Mouse (Mus musculus) urinary bladder, postnatal 4 days (tissue): ENCODE data around the gene Magi2.

Experiments used
- DNase-seq, 2 experiments: peaks; one replicate each; pipeline ENCODE4 v3.0.0; 2021 to 2022; ENCODE audit warnings: low spot score in 2 of 2

Gene Magi2

DNA sequence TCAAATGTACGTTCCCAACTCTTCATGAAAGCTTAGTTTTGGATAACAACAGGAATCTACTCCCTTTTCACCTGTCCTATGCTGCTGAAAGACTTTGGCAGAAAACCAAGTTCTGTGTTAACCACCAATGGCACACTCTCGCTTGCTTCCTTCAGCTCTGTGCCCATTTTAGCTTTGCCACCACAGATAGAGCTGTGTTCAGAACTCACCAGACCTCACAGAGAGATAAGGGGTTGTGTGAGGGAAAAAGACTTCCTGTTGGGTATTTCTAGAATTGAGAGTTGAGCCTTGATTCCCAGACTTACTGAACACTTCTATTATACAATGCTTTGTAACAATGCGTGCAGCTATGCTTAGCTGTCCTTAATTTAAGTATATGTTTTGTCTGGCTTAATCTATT, 705.3 kb downstream of the Magi2 start:
- DNase-seq = no peak

DNA sequence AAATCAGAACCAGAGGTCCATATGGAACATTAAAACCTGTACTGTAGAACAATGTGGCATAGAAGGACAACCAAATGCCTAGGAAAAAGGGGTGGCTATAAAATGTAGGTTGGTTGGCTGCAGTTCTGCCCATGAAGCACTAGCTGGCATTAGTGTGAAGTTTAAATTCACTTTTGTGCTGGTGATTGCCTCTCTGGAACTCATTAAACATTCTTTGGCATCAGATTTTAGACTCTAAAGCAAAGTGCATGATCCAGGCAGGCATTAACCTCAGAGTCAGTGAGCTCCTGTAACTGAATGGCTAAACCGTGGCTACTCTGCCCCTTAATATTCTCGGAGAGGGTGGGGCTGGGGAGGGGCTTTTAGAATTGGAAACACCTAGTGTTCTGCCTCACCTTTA, 706.4 kb downstream of the Magi2 start:
- DNase-seq = no peak

DNA sequence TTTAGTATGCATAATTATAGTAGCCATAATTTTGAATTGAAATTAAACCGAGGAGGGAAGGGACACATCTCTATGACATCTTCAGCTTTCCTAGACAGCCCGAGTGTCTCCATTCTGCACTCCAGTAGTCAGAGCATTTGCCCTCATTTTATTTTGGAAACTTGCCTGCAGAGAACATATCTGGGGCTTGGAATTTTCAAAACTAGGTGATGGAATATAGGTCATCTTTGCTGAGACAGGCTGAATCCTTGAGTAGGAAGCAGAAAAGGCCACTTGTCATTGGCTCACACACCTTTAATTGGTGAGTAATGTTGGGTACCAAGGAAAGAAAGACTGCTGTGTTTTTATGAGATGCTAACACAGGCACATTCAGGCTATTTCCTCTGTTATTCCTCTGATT, 724.3 kb downstream of the Magi2 start:
- DNase-seq = no peak

DNA sequence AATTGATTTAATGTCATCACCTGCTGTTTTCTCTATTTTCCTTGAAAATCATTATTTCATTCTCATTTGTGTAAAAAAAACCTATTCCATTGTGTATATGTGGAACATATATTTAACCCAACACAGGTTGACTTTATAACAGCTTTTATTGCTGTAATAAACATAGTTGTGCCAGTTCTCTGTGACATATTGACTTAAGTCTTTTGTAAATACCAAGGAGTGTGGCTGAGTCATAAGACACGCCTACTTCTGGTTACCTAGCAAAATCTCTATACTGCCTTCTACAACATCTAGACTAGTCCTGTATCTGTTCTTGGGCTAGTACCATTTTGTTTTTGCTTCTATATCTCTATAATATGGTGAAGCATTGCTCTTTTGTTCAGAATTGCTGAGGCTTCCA, 737.3 kb downstream of the Magi2 start:
- no peak for DNase-seq

DNA sequence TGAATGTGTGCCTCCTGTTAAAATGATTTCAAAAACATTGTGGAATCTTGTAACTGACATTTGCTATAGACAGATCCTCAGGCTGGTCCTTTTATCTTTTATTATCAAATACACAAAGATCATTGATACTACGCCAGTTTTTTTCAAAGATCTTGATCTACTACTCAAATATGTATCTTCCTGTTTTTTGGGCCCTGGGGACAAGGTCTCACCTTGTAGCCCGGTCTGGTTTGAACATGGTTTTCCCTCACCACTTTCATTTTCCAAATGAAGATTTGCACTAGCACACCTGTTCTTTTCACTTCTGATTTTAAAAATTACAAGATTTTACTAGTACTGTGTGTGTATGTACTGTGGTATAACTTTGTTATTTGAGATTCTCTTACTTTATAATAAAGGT, 745.9 kb downstream of the Magi2 start:
- DNase-seq = no peak

DNA sequence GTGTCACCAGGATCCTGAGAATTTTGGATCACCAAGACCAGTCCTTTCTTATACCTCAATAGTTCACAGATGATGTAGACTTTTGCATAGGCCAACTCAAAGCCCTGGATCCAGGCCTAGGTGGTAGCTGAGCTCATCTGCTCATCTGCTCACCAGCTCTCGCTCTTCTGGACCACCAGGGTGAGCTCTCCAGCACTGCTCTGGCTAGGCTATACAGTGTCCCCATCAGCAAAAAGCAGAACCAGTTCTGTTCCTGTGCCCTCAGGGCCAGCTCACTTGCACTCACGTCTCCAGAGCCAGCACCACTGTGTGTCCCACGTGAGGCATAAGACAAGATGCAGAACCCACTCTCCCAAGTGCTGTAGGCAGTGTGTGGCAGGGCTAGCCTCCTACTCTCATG, 747.0 kb downstream of the Magi2 start:
- DNase-seq = no peak

DNA sequence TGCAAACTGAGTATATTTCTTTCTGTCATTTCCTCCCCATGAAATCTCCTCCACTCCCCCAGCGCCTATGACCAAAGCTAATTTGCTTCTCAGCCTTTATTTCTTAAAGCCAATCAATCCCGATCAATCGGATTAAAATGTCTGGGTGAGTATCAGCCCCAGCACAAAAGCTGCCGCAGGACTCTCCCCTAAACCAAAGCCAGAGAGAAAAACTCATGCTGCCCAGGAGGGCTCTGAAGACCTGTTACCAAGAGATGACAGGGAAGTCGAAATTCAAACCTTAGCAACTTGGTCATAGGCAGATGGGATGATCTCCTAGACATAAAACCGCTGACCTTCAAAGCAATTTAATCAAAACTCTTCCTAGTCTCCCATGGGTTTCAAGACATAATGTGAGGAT, 754.7 kb downstream of the Magi2 start:
- no peak for DNase-seq

DNA sequence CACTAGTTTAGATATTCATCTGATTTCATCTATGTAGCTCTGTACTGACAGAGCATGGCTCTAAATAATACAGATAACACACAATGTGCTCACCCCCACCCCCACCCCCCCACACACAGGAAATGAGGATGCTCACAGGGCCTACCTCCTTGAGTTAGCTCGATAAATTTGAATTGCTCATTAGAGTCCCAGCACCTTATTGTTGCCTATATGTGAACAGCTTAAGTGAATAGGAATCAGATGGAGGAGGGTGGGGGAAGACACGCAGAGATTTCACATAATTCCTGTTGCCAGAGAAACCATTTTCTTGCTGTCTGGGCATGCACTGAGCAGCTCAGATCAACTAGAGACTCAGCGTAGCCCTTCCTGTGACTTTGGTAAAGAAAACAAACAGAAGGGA, 755.2 kb downstream of the Magi2 start:
- no peak for DNase-seq

DNA sequence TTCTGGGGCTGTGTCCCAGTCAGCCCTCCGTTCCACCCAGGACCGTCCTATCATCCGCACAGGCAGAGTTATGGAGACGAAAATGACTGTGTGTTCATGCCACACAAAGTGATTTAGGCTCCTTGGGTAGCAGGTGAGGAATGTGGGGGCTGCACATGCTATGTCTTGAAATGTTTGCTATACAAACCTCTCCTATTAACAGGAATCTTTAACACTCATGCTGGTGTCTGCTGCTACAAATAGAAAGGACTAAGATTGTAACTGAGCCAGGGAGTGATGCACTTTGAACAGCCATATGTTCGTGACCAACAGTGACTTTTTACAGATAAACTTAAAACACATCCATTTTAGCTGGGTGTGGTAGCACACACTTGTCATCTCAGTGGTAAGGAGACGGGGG, 772.6 kb downstream of the Magi2 start:
- DNase-seq = no peak

DNA sequence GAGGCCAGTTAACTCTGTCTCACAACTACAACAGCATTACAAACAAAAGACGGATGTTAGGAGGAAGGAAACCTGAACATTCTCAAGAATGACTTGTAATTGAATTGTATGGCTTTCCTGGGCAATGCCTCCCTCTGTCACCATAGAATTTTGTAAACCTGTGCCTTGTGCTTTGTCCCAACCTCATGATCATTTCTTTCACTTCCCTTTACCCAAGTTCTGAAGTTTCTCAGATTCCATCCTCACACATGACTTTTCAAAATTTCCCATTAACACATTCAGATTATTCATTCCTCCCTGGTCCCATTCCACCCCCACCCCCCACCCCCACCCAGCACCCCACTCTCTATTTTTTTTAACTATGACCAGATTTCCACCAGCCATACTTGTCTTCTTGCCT, 773.1 kb downstream of the Magi2 start:
- DNase-seq = no peak

DNA sequence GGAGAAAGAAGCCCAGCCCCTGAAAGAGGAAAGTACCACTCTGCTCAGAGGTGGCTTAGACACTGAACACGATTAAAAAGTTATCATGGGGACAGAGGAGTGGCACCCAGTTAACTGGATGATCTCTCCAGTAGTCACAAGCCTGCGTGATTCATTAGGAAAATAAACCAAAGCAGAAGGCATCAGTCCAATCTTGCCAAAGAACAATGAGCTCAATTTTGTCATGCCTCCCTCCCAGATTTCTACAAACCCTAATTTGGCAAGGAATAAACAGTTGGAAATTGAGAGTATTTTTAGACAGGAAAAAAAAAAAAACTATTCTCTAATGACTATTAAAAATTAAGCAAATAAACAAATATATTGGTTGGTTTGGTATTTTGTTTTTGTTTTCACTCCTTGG, 779.8 kb downstream of the Magi2 start:
- DNase-seq = no peak

DNA sequence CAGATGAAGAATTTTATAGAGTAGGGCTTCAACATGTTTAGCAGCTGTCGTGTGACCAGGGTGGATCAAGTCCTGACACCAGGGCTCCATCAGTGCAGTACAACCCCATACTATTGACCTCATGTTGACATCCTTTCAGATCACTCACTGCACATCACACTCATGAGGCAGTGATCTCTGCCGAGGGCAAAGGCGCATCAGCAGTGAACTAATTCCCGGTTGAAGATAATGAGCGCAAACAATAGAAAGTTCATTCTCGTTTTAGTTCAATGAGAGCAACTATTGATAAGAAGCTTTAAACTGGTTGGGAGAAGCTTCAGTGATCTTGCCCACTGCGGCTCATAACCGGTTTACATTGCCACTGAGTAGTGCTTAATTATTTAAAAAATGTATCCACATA, 780.4 kb downstream of the Magi2 start:
- no peak for DNase-seq

DNA sequence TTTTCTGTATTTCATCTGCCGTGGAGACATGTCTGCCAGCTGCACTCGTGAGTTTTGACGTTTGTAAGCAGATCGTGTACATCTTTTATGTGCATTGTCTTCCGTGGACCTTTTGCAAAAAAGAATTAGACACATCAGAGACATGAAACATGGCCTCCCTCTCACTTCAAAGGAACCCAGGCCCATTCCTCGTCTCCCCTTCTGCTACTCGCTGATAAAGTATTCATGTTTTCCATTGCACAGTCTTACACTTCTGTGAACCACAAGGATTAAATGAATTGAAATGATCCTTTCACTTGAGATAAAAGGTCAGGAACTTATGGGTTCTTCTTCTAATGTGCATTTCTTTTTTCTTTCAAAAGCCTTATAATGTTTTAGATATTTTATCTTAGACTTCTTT, 783.4 kb downstream of the Magi2 start:
- DNase-seq = no peak

DNA sequence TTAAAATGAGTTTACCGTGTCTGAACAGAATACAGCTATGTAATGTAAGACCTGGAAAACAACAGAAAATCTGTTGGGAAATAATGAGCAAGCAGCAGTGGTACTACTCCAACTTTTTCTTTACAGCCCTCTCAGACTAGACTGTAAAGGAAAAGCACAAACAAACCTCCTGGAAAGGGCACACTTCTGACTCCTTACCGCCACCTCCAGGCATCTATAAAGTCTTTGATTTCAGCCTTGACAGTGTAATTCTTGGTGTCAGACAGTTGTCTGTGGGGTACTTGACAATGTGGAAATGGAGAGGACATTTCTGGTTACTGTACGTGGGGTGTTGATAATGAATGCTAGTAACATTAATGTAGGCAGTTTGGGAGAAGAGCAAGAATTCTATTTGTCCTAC, 791.2 kb downstream of the Magi2 start:
- no peak for DNase-seq

DNA sequence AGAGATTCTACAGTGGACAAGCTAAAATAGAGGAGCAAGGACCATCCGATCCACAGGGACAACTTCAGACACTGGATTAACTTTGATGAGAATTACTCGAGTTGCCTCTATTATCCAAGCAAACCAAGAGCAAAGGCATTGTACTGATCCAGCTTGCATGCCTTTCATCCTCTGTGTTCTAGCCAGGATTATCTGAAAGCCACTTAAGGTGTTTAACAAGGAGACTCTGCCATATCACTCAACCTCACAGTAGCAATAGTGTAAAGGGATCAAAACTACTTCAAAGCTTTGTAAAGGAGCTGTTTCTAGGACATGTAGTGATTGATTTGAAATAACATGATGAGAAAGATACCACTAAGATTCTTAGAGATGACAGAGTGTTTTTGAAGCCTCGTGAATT, 819.8 kb downstream of the Magi2 start:
- no peak for DNase-seq

DNA sequence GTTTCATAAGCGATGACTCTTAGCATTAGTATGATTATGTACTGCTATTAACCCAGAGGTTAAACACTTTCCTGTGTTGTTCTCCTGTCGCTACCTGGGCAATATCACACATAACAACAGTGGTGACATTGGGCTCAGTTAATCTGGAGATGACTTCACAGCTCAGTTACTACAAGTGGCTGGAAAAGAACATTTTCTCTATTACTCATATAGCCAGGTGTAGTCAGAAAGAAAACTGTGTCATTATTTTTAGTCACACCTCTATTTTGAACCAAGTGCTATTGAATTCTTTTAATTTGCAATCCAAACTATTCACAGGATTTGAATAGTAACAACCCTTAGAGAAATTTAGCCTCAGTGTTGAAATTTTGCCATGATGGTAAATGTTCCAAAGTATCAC, 821.5 kb downstream of the Magi2 start:
- DNase-seq = no peak

DNA sequence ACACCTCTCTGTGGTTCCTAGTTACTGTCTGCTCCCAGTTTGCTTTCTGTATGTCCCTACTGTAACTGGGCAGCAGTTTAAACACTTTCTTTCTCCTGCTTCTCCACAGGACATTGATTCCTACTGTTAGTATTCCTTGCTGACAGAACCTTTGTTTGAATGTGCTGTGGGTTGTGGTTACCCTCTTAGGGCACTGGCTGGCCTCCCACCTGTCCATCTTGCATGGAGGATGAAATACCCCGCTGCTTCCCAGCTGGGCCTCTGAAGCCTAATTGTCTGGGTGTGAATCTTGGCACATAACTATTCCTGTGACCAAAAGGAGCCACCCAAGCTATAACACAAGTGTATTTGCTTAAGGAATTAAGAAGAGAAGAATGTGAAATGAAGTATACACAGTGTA, 823.4 kb downstream of the Magi2 start:
- no peak for DNase-seq

DNA sequence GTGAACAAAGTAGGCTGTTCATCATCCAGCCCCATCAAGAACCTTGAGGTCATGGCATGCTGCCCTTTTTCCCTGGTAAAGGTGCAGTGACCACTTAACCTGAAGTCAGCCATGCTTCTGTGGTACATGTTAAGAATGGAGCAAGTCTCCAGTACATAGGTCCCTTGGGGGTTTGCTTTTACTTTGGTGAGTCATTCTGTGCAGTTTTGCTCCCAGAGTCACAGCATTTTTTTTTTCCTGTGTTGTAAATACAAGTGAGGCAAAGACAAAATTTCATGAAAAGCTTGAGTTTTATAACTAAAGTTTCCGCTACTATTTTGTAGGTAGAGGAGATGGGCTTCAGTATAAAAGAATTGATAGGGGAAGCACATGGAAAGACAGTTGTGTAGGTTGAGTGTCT, 828.2 kb downstream of the Magi2 start:
- no peak for DNase-seq

DNA sequence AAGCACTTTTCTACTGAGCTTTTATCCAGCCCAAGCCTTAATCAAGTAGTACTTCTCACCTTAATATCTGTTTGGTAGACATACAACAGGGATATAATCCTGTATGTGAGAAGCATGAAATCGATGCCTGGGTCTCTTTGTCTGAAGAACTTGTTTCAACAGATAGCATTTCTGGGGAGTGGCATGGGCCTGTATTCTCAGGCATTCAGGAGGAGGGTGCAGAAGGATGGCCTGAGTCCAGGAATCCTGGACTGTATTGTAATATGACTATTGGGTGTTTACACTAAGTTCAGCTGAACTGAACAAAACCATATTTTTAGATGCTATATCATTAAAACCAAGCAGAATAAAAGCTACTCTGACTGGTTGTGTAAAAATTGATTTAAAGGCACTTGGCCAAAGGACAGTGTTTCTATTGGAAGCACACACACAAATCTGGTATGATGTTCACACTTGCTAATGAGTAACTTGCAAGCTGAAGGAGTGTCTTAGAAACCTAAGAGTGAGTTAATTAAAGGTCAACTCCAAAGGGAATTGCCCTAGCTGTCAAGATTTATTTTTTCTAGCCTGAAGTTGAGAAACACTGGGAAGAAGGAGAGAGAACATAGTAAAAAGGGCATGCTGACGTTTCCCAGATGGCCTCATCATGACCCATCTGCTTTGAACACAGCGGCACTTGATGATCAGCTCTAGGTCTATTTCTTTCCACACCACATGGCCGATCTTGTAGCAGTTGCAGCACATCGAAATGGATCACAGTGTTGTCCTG, 829.4 kb downstream of the Magi2 start:
- DNase-seq = no peak

DNA sequence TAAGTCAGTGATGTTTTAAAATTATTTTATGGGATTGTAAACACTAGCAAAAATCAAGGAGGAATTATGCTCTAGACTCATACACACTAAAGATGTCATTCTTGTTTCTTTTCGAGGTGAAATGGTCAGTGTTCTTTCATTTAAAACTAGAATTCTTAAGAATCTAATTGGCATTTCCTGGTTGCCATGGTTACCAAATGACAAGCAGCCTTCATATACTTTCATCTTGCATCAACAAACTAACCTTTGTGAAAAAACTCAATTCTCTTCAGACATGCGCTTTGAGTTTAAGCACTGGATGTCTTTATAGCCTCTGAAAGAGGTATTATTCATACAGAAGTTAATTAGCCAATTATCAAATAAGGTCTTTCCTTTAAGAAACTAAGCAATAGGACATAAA, 830.0 kb downstream of the Magi2 start:
- DNase-seq = no peak

DNA sequence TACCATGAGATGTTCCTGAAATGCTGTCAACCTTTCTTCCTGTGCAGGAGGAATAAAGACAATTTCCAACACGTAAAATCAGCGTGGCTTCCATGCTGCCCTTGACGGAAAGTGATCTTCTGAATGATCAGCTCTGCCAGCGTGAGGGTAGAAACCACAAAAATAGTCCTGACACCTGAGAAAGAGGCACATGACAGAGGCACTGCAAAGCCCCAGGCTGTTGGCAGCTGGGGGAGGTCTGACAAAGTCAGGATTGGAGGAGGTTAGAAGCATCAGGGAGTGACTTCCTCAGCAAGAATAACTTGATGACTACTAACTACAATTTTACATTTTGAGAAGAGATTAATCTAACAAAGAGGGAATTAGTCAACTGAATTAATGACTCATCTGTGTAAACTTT, 835.2 kb downstream of the Magi2 start:
- no peak for DNase-seq

DNA sequence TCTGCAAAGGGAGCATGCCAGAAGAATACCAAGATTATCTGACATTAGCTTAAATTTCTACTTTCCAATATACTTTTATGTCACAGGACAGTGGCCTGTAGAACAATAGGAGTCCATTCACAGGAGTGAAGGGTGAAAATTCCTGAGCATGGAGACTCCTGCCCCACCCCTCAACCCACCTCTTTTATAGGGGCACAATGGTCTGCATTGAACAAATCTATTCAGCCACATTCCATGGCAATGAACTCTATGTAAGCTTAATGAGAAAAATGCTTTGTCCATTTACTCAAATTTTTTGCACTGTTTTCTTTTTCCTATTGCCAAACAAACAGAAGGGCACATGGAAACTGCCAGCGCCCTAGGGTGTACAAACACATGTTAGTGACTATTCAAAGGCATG, 838.2 kb downstream of the Magi2 start:
- no peak for DNase-seq

DNA sequence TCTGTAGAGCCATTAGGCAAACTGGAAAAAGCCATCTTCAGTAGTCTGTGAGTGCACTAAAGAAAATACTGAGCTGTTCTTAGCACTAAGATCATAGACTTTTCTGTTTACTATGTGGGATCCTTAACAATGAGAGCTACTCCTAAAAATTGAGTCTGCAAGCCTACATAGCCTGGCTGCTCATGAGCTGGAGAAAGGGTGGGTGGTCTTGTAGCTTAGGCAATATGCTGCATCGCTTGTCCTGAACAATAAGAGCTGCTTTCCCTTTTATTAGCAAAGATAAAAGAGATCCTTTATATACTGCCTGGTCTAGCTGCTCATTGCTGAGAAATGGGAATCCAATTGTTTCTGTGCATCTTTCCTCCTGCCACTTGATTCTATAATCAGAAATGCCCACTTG, 841.7 kb downstream of the Magi2 start:
- DNase-seq = no peak

DNA sequence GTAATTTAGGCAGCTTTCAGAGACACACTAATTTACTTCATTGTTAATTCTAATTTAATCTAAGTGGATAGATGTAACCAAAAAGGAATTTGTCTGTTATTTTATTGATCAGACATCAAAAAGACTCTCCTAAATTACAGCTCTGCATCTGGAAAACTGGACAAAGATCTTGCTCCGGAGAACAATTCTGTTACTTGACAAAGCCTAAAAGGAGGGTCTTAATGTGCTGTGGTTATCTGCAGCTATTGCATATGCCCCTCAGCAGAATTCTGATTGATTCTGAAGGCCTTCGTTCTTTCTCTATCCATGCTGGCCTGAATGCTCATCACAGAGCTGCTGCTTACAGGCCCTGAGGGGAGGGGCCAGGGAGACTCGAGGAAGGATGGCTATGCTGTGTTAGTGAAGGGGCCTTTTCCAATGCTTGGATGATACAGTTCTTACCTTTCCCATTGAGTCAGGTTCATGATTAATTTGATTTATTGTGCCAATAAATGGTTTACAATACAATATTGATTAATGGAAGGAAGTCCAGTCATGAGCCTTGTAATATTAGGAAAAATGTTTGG, 842.2 kb downstream of the Magi2 start:
- no peak for DNase-seq
